Mouse (Mus musculus): ENCODE results near the gene 3830417A13Rik. TPM values are rescaled to one million over a fixed set of nuclear protein-coding genes. Genes with fewer than 3 reads are reported as not detected.

Gene 3830417A13Rik
- total RNA-seq (2021): not detected

DNA sequence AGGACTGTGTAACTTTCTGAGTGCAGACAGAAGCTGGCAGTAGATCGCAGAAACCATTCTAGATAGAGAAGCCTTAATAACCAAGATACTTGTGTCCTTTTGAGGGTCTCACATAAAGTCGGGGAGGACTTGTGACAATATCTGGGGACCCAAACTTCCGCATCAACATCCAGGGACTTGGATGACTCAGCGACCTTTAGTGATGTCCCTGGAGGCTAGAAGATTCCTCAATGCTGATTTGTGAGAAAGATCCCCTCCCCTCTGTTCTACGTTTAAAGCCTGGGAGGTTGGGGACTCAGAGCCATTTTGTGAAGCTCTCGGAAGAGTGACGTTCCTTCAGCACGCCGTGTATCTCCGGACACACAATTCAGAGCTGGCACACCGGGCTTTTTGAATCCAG is at the start of gene 3830417A13Rik:
Gene 3830417A13Rik (plus strand): TSS at position 301 of the 400 bp plus-strand sequence.
- DNase-seq (ENCODE audit: extremely low spot score in 1 of 2, low spot score in 2 of 2): no peak
- intact Hi-C loops (cut with DNase I): no loop called here

DNA sequence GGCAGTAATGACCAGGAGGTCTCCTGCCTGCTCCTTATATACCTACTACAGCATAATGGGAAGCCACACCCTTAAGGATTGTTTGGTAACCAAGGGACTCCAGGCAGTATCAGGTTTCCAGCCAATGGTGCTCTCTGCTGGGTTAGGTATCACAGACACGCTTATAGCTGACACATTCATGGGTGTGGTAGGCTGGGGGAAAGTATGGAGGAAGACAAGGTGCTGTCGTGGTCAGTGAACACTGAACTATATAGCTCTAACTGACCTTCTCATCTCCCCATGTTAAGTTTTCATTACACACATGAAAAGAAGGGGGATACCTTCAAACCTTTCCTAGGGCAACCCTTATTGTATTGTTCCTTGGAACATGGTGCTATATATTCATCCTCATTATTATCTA is 21.2 kb upstream of the 3830417A13Rik start, which contains the start of gene Gm6760:
Gene Gm6760 (minus strand): TSS at position 101 of the 400 bp plus-strand sequence.
- DNase-seq (ENCODE audit: extremely low spot score in 1 of 2, low spot score in 2 of 2): no peak
- intact Hi-C loops (cut with DNase I): no loop called here

DNA sequence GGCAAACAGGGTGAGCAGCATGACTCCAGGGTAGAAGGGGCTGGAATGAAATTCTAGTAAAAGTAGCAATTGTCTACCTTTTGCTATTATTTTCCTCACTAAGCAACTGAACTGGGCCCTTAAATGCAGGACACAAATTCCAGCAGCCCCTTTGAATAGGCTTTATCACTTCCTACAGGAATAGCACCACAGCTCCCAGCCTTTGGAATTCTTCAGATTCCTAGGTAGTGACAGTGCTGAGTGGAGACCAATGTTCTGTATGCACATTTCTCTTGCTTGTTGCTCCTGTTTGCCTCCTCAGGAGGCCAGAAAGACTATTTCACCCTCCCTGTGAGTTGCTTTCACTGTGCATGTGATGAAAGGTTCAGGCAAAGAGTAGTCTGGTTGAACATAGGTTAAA is 7.9 kb downstream of the 3830417A13Rik start:
- no peak for DNase-seq (ENCODE audit: extremely low spot score in 1 of 2, low spot score in 2 of 2)
- intact Hi-C loops (cut with DNase I): no loop called here

Other genes with a start within 250 kb of the 3830417A13Rik start
- not detected for gene Gm6760, start 21.4 kb upstream of the 3830417A13Rik start, total RNA-seq (2021)
- 10 to 100 TPM; 37.9 to 42.5 TPM for gene Slitrk4, start 103.4 kb downstream of the 3830417A13Rik start, total RNA-seq (2021)